Mouse (Mus musculus): ENCODE measurements around the gene Mlh1. TPM values are rescaled to one million over a fixed set of nuclear protein-coding genes. Genes with fewer than 3 reads are reported as not detected.

Gene Mlh1
- polyA plus RNA-seq, 1 experiment from 2014 or later, result 37.0 TPM

Other genes starting within 250 kb of the Mlh1 start
- gene Ccrl2, start 214.3 kb downstream of the Mlh1 start, polyA plus RNA-seq (2014; fragmentation: Nextera tagmentation; extraction: Ambion mirVana), result 1.3 and 1.4 TPM in 2 replicates
- 41.9 and 45.2 TPM in 2 replicates for gene Lrrfip2, start 154.2 kb downstream of the Mlh1 start, polyA plus RNA-seq (2014; fragmentation: Nextera tagmentation; extraction: Ambion mirVana)
- 60.5 and 73.7 TPM in 2 replicates for gene Epm2aip1, start 138 bp upstream of the Mlh1 start, polyA plus RNA-seq (2014; fragmentation: Nextera tagmentation; extraction: Ambion mirVana)
- 5.9 and 8.5 TPM in 2 replicates for gene Trank1, start 39.9 kb upstream of the Mlh1 start, polyA plus RNA-seq (2014; fragmentation: Nextera tagmentation; extraction: Ambion mirVana)
- gene Dclk3, start 167.3 kb upstream of the Mlh1 start, polyA plus RNA-seq (2014; fragmentation: Nextera tagmentation; extraction: Ambion mirVana), result 2.1 and 3.0 TPM in 2 replicates

All from forebrain, embryonic 14.5 days (tissue).